Mouse (Mus musculus) hindbrain, postnatal 0 days (tissue): ENCODE measurements around the gene Ndufb10. TPM values are rescaled to one million over a fixed set of nuclear protein-coding genes. Genes with fewer than 3 reads are reported as not detected.
A peak's percentile ranks its signal among the peaks of the same experiment; 100 is the strongest.
"Not testable (repeated sequence)": the region's sequence is repeated elsewhere in the genome, so short reads cannot be mapped to it uniquely, and the experiment has no call there.

ENCODE experiments used
- ATAC-seq: fragments of 200-750 bp; cut with Nextera tagmentation; 2 replicates; pipeline ENCODE4 v1.8.0; 2017; ENCODE audit warnings: mild to moderate bottlenecking, moderate TSS enrichment, moderate library complexity
- DNase-seq: peaks from one replicate; pipeline ENCODE4 v3.0.0-alpha.2; 2015; ENCODE audit warnings: low spot score
- H3K27ac ChIP-seq: fragments of 300-500 bp; sonication (generic); 2 replicates; pipeline ENCODE4 v1.5.1; 2014; ENCODE audit warnings: mild to moderate bottlenecking
- H3K27me3 ChIP-seq: fragments of 300-500 bp; sonication (generic); 2 replicates; pipeline ENCODE4 v1.6.1; 2014; ENCODE audit warnings: low read length, mixed read lengths; ENCODE audit not compliant: insufficient read depth
- H3K36me3 ChIP-seq: fragments of 300-500 bp; sonication (generic); 2 replicates; pipeline ENCODE4 v1.6.1; 2014; ENCODE audit warnings: low read length, mixed read lengths; ENCODE audit not compliant: insufficient read depth
- H3K4me1 ChIP-seq: fragments of 300-500 bp; sonication (generic); 2 replicates; pipeline ENCODE4 v1.6.1; 2014; ENCODE audit warnings: antibody characterized with exemption, low read length, mixed read lengths; ENCODE audit not compliant: insufficient read depth
- H3K4me2 ChIP-seq: fragments of 300-500 bp; sonication (generic); 2 replicates; pipeline ENCODE4 v1.6.1; 2014; ENCODE audit warnings: low read depth, mild to moderate bottlenecking, low read length, moderate library complexity, mixed read lengths
- H3K4me3 ChIP-seq: fragments of 300-500 bp; sonication (generic); 2 replicates; pipeline ENCODE4 v1.5.1; 2014; ENCODE audit warnings: low read length
- H3K9ac ChIP-seq: fragments of 300-500 bp; sonication (generic); replicated peaks from 2 replicates; pipeline ENCODE4 v1.6.1; 2014; ENCODE audit warnings: mild to moderate bottlenecking, low read length, moderate library complexity, mixed read lengths
- H3K9me3 ChIP-seq: fragments of 300-500 bp; sonication (generic); 2 replicates; pipeline ENCODE4 v1.6.1; 2016; ENCODE audit warnings: low read length, mixed read lengths
- CTCF ChIP-seq: IDR thresholded peaks from 2 replicates; pipeline ENCODE4 v1.5.1; 2016; ENCODE audit warnings: antibody characterized with exemption, control low read depth, low read depth
- WGBS: fragments of 180-500 bp; shearing (Covaris S2); extraction: QIAGEN DNeasy Blood & Tissue Kit; methylation state at CpG from one replicate; pipeline ENCODE4 v1.1.7; 2014; 5-methylcytosine and 5-hydroxymethylcytosine counted together
- polyA plus RNA-seq: library from polyadenylated mRNA; unstranded; fragments of >200 nt; fragmentation: Nextera tagmentation; extraction: Ambion mirVana; gene quantifications from 2 replicates; pipeline ENCODE4 v1.2.1, GENCODE M21; 2015
- total RNA-seq: library from RNA; depleted of rRNA; stranded (reverse); fragments of >200 nt; gene quantifications from 2 replicates; pipeline ENCODE4 v1.2.3, GENCODE M21; 2014

The Ndufb10 gene
- total and polyA plus RNA-seq, 2 experiments from 2014 or later: 157 to 353 TPM

DNA sequence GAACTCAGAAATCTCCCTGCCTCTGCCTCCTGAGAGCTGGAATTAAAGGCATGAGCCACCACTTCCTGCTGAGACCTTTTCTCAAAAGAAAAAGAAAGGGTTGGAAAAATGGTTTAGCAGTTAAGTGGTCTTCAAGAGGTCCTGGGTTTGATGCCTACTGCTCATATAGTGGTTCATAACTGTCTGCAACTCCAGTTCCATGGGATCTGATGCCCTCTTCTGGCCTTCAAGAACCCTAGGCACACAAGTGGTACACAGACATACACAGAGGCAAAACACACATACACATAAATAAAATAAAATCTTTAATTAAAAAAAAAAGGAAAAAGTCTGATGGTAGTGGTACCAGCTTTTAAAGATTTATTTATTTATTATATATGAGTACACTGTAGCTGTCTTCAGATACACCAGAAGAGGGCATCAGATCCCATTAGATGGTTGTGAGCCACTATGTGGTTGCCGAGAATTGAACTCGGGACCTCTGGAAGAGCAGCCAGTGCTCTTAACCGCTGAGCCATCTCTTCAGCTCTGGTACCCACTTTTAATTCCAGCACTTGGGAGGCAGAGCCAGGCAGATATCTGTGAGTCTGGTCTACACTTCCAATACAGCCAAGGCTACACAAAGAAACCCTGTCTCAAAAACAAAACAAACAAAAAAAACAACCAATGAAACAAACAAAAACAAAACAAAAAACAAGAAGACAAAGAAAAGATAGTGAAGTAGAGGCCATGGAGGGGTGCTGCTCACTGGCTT is 1.5 kb upstream of the Ndufb10 start:
- Histone ChIP-seq H3K4me1 (peaks cover 7% of the 10 kb centered on the region; the same call in 1 of the 2 replicates), H3K4me3 (no peak overlapping the region), H3K36me3 (peaks cover 12% of the 10 kb centered on the region), H3K27me3 (no peaks in the 10 kb centered on the region), H3K27ac (no peak overlapping the region), H3K9me3 (no peaks in the 10 kb centered on the region), H3K4me2 (no peak overlapping the region), H3K9ac (no peak overlapping the region)
- ATAC-seq: no peak
- WGBS: 77% methylated on average over 3 of the region's 3 CpGs
- TF ChIP-seq CTCF: no peak
- DNase-seq: no peak

GRCm38 (mm10) chr17:24723881-24724180 is 447 bp downstream of the Ndufb10 start:
- Histone ChIP-seq H3K27ac (peak overlapping the region; percentile 86), H3K9ac (peak overlapping the region; percentile 83), H3K9me3 (no peaks in the 10 kb centered on the region), H3K36me3 (peaks cover 12% of the 10 kb centered on the region), H3K4me3 (peak overlapping the region; percentile 82), H3K4me2 (peak overlapping the region; percentile 83), H3K4me1 (peaks cover 7% of the 10 kb centered on the region; the same call in 1 of the 2 replicates), H3K27me3 (no peaks in the 10 kb centered on the region)
- ATAC-seq (no peak; the same call in 1 of the 2 replicates), DNase-seq (no peak)
- WGBS: 1% methylated on average over 15 of the region's 15 CpGs
- no peak for TF ChIP-seq CTCF

- TF ChIP-seq CTCF: no peak
- 4% methylated on average over 12 of the region's 12 CpGs for WGBS
- Histone ChIP-seq H3K4me1 (peaks cover 7% of the 10 kb centered on the region; the same call in 1 of the 2 replicates), H3K4me3 (peak overlapping the region; percentile 82), H3K4me2 (peak overlapping the region; percentile 83), H3K36me3 (peaks cover 12% of the 10 kb centered on the region), H3K9ac (peak overlapping the region; percentile 83), H3K27ac (peak overlapping the region; percentile 86), H3K27me3 (no peaks in the 10 kb centered on the region), H3K9me3 (no peaks in the 10 kb centered on the region)
- DNase-seq (no peak), ATAC-seq (no peak)
Measured at GRCm38 (mm10) chr17:24723122-24723880, 977 bp downstream of the Ndufb10 start.

- Histone ChIP-seq H3K4me3 (0 out of 2 replicates have a peak overlapping the region, but pooled peaks have one; percentile 3), H3K9me3 (no peaks in the 10 kb centered on the region), H3K9ac (no peak overlapping the region), H3K36me3 (peaks cover 12% of the 10 kb centered on the region), H3K4me2 (no peak overlapping the region; the same call in 1 of the 2 replicates), H3K27ac (no peak overlapping the region), H3K27me3 (no peaks in the 10 kb centered on the region), H3K4me1 (peaks cover 7% of the 10 kb centered on the region; the same call in 1 of the 2 replicates)
- WGBS: 39% methylated on average over 13 of the region's 13 CpGs
- ATAC-seq (no peak), DNase-seq (no peak)
- TF ChIP-seq CTCF: no peak
Measured at GRCm38 (mm10) chr17:24722220-24722924, 1.9 kb downstream of the Ndufb10 start.

DNA sequence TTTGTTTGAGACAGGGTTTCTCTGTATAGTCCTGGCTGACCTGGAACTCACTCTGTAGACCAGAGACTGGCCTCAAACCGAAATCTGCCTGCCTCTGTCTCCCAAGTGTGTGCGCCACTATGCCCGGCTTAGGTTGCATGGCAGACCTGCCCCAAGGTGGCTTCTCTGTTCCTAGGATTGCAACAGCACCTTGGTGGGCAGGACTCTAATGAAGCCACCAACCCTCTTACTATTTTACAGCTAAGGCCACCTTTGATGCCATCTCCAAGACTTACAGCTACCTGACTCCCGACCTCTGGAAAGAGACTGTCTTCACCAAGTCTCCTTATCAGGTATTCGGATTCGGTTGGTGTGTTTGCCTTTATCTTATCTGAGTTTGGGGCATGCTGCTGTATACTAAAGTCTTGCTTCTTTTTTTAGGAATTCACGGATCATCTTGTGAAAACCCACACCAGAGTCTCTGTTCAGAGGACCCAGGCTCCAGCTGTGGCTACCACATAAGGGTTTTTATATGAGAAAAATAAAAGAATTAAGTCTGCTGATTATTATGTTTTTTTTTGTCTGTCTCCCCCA is 2.8 kb downstream of the Ndufb10 start:
- WGBS: 73% methylated on average over 7 of the region's 7 CpGs
- not testable (repeated sequence) for DNase-seq, ATAC-seq, H3K27ac ChIP-seq, H3K9me3 ChIP-seq, H3K27me3 ChIP-seq, H3K4me1 ChIP-seq
- Histone ChIP-seq H3K36me3 (peaks cover 12% of the 10 kb centered on the region), H3K9ac (peak overlapping the region; percentile 85; the same call in 1 of the 2 replicates), H3K4me2 (peak overlapping the region; percentile 63), H3K4me3 (peak overlapping the region; percentile 61; the same call in 1 of the 2 replicates)

GRCm38 (mm10) chr17:24720616-24721015 is 3.7 kb downstream of the Ndufb10 start:
- peak overlapping the region; percentile 82; the same call in 1 of the 2 replicates for H3K27ac ChIP-seq
- peaks cover 12% of the 10 kb centered on the region for H3K36me3 ChIP-seq
- H3K4me1 ChIP-seq, H3K9me3 ChIP-seq, H3K27me3 ChIP-seq, ATAC-seq: not testable (repeated sequence)
- H3K4me2 ChIP-seq: peak overlapping the region; percentile 63
- H3K4me3 ChIP-seq: peak overlapping the region; percentile 61
- 2% methylated on average over 10 of the region's 11 CpGs for WGBS
- peak; percentile 5 for DNase-seq
- peak overlapping the region; percentile 85 for H3K9ac ChIP-seq
